Mouse (Mus musculus) testis, adult 10 weeks (tissue): ENCODE results near the gene Susd2. TPM values are rescaled to one million over a fixed set of nuclear protein-coding genes. Genes with fewer than 3 reads are reported as not detected.

Experiments
- polyA plus RNA-seq: library from polyadenylated mRNA; stranded (reverse); fragments of 350-450 nt; fragmentation: Illumina TruSeq; extraction: RNeasy Lipid Tissue Mini Kit (QIAGEN cat#74804); gene quantifications from one replicate; pipeline ENCODE4 v1.2.3, GENCODE M21; 2014; ENCODE audit warnings: low read depth, low replicate concordance

The Susd2 gene
- 0.55 TPM for polyA plus RNA-seq

GRCm38 (mm10) chr10:75643741-75644343 is at the start of gene Susd2:
Gene Susd2 (minus strand): TSS chr10:75644008.

GRCm38 (mm10) chr10:75589129-75589528 is 54.7 kb downstream of the Susd2 start, which contains the start of gene Ggt5:
Gene Ggt5 (plus strand): TSS chr10:75589340.

Other genes with a start within 250 kb of the Susd2 start
- gene Upb1, start 242.9 kb downstream of the Susd2 start, polyA plus RNA-seq = 0.07 TPM
- 19.3 TPM for gene Snrpd3, start 126.5 kb downstream of the Susd2 start, polyA plus RNA-seq
- gene Gucd1, start 126.0 kb downstream of the Susd2 start, polyA plus RNA-seq = 3.8 TPM
- 0.98 TPM for gene Lrrc75b, start 83.7 kb downstream of the Susd2 start, polyA plus RNA-seq
- not detected for gene Ggt1, start 82.4 kb downstream of the Susd2 start, polyA plus RNA-seq
- gene Ggt5, start 54.7 kb downstream of the Susd2 start, polyA plus RNA-seq = 0.18 TPM
- 3.8 TPM for gene Cabin1, start 120.3 kb upstream of the Susd2 start, polyA plus RNA-seq
- 13.7 TPM for gene Ddt, start 129.4 kb upstream of the Susd2 start, polyA plus RNA-seq
- gene Gm20441, start 136.9 kb upstream of the Susd2 start, polyA plus RNA-seq = not detected
- 16.1 TPM for gene Gstt3, start 137.4 kb upstream of the Susd2 start, polyA plus RNA-seq
- 0.70 TPM for gene Gstt1, start 154.6 kb upstream of the Susd2 start, polyA plus RNA-seq
- gene Gstt4, start 178.5 kb upstream of the Susd2 start, polyA plus RNA-seq = 296 TPM
- gene Gstt2, start 193.4 kb upstream of the Susd2 start, polyA plus RNA-seq = 77.7 TPM
- gene Mif, start 216.2 kb upstream of the Susd2 start, polyA plus RNA-seq = not detected
- 1.5 TPM for gene Derl3, start 249.4 kb upstream of the Susd2 start, polyA plus RNA-seq